Mouse (Mus musculus): ENCODE measurements around the gene Cc2d1a.
A peak's percentile ranks its signal among the peaks of the same experiment; 100 is the strongest.

DNA sequence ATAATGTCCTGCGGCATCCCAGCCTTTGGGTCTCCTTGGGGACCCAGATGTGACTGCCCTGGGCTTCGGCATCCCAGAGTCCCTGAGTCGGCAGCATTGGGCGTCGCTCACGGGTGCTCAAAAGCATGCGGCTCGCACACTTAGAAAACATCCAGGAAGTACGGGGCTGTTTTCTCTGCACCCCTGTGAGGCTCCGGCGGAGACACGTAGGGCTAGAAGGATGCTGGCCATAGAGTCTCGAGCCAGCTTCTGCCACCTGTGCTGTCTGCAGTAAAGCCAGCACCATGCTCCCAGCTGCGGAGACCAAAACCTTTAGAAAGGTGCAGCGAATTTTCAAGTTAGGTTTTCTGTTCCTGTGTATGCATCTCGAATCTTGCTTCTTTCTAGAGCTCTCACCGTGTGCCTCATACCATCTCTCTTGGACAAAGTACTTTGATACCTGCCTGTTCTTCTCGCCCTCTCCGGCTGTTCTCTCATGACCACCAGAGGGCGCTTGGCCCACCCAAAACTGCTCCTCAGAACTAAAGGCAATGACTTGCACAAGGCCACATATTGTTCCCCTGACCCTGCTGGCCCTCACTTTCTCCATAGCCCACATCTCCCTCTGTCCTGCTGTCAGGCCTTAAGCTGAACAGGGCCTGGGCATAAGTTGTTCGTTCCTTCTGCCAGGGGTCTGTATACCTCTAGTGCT, 39.5 kb upstream of the Cc2d1a start:
- no peak for TF ChIP-seq POLR2A (IDR thresholded peaks at IDR 0.05; ENCODE audit: borderline replicate concordance, low read depth, low read length)
- peak; percentile 91 for TF ChIP-seq CTCF (IDR thresholded peaks at IDR 0.05; ENCODE audit: low read depth, low read length)
